Mouse (Mus musculus): ENCODE measurements around the gene Arhgap10.
"Not testable (repeated sequence)": the region's sequence is repeated elsewhere in the genome, so short reads cannot be mapped to it uniquely, and the experiment has no call there.

The Arhgap10 gene

DNA sequence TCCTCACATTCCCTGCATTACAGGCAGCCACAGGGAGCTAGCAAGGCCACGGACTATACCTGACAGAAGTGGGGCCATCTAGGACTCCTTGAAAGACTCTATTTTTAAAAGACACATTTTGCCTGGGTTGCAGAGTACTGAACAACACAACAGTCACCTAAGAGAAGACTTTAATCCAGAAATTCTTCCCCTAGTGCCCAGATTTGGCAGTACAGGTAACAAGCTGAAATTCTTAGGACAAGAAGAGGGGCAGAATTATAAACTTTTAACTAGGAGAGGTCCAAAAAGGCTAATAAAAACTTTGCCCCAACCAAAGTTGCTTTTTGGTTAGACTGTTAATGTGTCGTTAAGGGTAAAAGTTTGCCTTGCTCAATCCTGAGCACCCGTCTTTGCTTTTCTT, 174.4 kb downstream of the Arhgap10 start:
- no peak for DNase-seq (ENCODE audit: low spot score)

DNA sequence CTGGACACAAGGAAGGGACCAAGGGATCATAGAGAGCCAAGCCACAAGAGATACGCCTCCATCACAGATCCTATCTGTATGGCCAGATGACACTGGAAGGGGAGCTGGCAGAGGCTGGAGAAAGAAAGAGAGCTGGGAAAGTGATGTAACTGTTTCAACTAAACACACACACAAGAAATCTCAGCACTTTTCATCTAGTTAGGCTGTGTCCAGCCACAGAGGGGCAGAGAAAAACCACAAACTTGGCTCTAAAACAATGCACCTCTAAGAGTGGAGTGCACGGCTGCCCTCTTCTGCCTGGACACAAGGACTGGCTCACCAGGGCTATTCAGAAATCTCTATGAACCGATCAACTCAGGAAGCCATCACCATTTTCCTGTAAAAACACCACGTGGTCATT, 175.6 kb downstream of the Arhgap10 start:
- no peak for DNase-seq (ENCODE audit: low spot score)

DNA sequence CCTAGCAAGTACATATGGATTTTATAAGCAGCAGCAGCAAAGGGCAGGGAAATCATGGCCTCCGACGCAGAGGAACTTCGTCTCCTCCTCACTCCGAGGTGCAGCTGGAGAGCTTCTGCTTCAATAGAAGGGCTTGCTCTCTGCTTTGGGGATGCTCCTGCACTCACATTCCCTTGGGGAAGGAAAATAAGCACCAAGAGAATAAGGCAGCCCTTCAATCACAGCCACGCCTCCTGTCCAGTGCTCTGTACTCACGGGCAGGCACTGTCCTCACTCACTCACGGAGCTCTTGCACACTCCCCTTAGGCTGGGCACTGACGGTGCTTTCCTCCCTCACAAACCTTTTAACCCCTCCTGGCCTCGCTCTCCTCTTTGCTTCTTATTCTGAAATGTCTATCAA, 176.4 kb downstream of the Arhgap10 start:
- DNase-seq (ENCODE audit: low spot score), result no peak

DNA sequence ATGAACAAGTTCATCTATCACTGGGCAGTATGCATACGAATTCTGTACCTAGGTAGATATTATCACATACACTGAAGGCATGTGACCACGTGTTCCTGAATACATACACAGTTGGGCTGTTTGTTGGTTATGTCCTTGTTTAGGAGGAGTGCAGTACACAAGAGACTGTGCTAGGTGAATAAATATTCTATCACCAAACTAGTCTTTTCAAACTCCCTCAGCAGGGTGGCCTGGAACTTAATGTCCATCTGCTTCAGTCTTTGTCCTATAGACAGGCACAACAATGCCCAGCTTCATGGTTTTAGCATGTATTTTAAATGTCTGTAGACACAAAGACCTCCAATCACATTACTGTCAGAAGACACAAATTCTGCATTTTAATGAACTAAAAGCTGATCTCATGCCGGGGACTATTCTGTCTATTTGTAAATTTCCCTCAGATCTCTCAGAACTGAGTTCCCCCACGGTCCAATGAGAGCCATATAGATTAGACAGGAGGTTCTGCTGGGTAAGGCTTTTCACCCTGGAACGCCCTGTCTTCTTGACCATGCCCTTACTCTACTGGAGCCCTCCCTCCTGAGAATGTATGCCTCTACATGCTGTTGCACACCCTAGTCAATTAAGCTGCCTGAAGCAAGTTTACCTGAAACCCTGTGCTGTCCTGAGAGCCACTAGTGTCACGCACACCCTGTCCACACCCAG, 177.6 kb downstream of the Arhgap10 start:
- no peak for DNase-seq (ENCODE audit: low spot score)

DNA sequence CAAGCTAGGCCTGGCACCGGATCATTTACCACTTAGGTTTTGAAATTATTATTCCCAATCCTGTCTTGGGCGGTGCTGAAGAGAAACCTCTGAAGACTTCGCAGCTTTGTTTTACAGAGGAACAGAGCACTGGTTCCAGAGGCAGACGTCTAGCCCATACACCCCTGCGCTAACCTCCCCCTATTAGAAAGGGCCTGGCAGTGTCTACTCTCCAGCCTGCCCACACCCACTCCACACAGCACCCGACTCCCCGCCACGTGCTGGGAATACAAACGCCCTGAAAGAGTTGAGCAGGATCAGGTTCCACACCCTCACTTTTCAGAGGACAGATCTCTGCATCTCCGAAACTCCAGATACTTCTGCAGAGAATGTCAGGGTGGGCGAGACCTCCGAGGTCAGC, 180.5 kb downstream of the Arhgap10 start:
- no peak for DNase-seq (ENCODE audit: low spot score)

DNA sequence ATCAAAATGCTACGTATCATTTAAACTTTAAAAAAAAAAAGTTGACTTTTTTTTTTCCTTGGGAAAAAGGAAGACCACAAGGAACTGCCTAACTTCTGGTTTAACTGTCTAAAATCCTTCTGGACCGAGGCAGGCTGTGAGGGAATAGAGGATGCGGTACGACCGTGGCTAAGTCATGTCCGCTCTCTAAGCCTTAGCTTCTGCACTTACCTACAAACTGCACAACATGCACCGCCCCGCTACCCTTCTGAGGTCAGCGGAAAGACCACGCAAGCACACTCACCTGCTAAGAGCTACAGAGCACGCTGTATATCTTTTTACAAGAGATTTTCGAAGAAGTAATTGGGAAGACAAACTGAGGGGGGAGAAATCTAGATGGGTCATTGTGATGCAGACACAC, 186.6 kb downstream of the Arhgap10 start:
- no peak for DNase-seq (ENCODE audit: low spot score)

DNA sequence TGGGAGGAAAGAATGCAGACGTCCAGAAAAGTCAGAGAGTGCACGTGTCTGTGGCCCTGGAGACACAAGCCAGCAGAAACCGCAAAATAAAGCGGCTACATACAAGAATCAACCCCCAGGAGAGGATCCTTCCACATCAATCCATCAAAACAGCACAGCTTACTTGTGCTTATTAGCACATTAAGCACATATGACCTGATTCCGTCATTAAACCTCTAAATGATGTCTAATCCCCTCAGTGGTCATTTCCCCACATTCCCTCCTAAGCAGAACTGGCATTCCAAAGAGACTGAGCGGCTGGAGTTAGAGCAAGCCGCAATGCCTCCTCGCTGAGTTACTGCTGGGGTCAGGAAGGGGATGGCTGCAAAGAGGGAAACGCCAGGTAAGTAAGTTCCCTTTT, 187.4 kb downstream of the Arhgap10 start:
- DNase-seq (ENCODE audit: low spot score), result no peak

DNA sequence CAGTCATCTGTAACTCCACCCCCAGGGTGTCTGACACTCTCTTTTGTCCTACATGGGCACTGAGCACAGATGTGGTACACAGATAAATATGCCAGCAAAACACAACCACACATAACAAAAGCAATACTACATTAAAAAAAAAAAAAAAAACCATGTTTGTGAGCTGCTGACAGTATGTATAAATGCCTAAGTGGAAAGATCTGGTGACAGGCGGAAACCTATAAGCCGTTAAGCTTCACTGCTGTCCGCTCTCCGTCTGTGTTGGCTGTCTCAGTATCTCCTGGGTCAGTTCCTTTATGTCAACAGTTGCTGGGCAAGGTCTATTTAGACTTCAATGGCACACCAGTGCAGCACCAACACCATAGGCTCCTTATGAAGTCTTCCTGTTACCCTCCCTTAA, 188.0 kb downstream of the Arhgap10 start:
- DNase-seq (ENCODE audit: low spot score), result no peak

DNA sequence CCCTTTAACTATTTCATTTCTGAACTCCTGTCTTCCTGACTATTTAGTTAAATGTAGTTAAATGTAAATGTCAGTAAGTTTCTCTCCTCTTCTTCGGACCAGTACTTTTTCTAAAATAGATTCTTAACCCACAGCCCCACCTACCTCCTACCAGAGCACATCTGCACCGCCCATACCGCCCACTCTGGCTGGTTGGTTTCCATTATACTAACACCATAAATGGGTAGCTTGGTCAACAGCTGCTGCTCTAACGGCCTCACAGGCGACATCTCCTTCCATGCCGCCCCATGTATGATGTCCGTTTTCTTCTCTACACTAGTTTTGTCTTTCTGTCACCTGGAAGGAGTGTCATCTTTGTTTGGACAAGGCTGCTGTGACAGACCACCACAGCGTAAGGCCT, 189.3 kb downstream of the Arhgap10 start:
- DNase-seq (ENCODE audit: low spot score), result no peak

DNA sequence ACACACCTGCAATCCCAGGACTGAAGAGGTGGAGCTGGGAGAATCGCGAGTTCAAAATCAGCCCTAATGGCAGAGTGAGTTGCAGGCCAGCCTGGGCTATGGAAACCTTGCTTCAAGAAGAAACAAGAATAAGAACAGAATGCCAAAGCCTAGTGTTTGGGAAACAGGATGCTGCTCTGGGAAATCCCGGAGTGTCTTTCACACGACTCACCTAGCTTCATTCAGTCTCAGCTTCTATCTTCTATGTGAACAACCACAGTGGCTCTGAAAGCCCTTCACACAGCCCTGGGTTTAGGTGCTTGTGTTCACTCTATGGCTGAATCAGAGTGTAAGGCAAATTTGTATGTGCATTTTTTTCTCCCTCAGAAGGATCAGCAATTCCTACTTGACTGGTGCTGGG, 190.4 kb downstream of the Arhgap10 start:
- DNase-seq (ENCODE audit: low spot score), result no peak

DNA sequence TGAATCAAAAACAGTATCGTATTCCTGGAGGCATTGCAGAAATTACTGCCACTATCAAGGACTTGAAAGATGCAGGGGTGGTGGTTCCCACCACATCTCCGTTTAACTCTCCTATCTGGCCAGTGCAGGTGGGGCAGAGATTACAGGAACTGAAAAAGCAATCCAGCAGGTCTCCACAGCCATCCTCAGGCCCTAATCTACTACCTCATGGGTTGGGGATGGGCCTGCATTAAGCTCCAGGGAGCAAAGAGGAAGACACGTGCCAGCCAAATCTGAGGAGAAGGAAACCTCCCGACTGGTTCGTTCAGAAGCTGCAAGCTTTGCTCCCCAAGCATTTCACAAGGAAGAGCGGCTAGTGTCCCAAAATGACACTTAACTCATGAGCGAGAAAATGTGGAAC, 195.0 kb downstream of the Arhgap10 start:
- DNase-seq (ENCODE audit: low spot score), result not testable (repeated sequence)

DNA sequence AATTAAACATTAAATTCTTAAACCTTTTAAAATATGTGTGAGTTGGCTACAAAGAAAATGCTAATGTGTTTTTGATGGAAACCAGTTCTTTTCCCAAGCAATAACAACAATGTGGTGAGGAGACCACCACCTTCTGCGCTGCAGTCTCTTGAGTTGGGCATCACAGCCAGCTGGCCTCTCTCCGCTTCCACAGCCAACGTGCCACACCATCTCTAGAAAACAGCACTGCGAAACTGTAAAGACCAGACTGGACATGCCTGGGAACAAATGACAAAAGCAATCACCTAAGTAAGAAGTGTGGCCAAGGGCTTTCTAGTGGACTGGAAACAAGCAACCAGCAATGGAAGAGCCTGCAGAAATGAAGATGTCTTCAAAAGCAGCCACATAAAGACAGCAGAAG, 195.9 kb downstream of the Arhgap10 start:
- DNase-seq (ENCODE audit: low spot score), result no peak

DNA sequence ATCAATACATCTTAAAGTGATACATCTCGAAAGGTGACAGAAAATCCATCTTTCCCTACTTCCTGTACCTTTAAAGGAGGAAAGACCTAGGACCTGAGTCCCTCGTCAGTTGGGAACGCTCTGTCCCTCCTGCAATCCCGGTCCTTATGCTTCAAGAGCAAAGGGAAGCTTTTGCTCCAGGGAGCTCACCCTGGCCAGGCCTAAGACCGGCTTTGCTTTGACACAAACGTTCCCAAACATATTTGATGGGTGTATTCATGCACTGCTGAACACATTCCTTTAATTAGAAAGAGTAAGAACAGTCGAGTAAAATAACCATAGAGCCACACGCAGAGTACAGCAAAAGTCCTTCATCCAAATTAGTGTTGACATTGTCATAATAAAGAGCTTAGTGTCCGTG, 199.2 kb downstream of the Arhgap10 start:
- DNase-seq (ENCODE audit: low spot score), result no peak

DNA sequence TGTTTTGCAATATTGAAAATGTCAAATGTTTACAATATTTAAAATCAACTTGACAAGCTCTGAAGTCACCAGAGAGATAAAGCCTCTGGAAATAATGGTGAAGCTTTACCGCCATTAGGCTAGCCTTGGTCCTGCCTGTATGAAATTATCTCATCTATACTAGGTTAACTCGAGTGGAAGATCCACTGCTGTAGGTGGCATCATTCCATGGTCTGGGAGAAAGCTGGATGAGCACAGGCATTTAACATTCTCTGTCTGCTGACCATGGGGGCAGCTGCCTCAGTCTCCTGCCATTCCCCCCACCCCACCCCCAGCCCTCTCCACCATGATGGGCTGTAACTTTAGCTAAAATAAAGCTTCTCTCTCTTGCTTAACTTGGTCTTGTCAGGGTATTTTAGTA, 200.0 kb downstream of the Arhgap10 start:
- DNase-seq (ENCODE audit: low spot score), result no peak

DNA sequence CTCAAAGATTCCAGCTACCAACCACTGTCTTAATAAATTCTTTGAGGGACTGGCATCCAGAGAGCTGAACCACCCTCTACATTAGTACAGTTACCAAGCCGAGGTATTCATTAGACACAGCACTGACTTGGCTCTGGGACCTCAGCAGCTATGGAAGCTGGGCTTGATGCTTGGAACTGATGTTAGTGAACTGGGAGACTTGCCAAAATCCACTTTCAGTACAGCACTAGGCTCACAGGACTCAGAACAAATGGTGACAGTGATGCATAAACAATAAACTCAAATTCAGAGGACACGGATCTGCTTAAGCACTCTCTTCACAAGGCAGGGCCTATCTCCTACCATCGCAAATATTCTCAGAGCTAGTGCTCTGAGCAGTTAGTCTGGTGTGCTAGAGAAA, 204.8 kb downstream of the Arhgap10 start:
- DNase-seq (ENCODE audit: low spot score), result no peak

DNA sequence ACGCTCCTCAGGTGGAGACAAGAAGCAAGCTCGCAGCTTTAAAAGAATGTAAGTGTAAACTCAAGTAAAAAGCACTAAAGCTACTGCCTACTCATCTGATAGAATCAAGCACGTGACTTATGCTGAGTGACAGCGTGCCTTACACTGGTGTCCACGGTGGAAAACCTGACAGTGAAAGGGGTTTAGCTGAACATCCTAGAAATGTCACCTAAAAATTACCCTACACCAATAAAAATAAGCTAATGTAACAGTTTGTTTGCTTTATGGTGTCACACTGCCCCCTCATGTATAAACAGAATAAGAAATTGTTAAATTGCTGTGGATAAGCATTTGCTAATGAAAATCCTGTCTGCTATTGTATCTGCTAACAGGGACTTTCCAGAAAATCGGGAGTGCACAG, 206.0 kb downstream of the Arhgap10 start:
- no peak for DNase-seq (ENCODE audit: low spot score)

DNA sequence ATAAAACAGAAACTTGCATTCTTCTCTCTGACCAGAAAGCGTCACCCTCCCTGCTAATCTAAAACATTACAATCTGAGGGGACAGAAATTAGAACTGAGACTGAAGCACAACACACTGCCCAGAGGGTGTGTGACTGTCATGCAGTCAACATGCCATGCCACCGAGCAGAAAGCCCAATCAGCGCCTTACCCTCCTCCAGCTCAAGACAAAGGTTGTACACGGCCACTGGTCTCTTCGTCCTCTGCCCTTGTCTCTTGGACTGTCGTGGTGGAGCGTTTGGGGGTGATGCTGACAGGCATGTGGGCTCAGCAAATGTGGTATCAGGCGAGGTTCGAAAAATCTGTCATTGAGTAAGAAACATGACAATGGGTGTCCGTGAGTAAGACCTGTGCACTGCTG, 207.2 kb downstream of the Arhgap10 start:
- no peak for DNase-seq (ENCODE audit: low spot score)

DNA sequence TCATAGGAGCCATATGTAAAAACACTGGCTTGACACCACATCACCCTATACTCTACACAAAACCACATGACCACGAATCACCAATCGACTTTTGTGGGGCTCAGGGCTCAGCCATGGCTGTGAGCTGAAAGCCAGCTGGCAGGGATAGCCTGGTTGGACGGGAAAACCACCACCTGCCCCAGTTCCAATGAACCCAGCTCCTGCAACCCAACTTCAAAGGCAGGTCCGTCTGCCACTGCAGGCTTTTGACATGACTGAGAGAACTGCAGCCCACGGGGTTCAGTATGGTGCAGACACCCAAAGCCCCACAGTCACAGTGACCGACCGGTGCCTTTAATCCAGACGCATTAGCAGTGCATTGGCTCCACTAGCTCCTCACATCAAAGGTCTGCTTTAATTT, 207.7 kb downstream of the Arhgap10 start:
- DNase-seq (ENCODE audit: low spot score), result no peak

DNA sequence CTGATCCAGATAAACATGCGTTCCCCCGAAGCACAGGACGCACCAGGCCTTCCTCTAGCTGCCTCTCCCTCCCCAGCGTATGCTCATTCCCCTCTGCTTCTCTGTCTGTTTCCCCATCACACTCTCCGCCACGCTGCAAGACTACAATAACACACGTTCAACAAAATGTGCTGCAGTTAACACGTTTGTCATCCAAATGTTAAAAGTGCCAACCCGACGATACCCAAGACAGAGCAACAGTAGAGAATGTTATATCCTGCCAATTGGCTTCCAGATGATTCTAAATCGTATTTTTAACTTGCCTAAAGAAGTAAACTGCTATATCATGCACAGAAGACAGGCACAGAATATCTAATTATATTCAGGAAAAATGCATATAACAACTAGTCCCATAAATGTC, 223.2 kb downstream of the Arhgap10 start:
- DNase-seq (ENCODE audit: low spot score), result no peak

DNA sequence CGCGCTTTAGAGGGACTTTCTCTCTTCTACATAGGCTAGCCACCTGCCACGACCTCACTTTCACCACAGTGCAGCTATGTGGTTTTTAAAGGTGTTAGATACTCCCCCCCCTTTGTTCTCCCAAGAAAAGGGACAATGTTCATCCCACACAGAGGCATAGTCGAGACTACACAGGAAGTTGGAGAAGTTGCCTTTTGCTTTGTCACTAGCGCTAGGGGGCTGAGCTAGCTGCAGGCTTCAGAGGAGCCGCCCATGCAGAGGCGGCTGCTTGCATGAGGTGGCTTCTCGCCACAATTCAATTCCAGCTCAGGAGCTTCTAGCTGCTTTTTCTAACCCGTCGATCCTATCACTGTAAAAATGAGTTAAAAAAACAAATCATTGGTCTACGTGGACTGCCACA, 225.1 kb downstream of the Arhgap10 start:
- DNase-seq (ENCODE audit: low spot score), result no peak

DNA sequence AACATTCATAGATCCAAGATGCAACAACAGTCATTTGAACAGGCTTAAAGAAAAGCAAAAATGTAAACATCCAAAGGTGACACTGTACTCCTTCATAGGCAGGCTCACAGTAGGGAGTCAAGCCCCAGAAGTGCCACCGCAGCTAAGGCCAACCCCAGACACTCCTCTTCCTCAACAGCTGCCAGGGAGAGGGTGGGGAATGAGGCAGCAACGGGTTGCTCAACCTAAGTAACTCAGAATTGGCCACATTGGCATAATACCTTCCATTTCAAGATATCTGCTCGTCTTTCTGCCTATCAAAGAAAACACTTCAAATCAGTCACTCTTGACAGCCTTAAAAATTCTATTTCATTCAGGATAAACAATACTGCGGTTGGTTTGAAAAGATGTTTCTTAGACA, 225.6 kb downstream of the Arhgap10 start:
- no peak for DNase-seq (ENCODE audit: low spot score)

DNA sequence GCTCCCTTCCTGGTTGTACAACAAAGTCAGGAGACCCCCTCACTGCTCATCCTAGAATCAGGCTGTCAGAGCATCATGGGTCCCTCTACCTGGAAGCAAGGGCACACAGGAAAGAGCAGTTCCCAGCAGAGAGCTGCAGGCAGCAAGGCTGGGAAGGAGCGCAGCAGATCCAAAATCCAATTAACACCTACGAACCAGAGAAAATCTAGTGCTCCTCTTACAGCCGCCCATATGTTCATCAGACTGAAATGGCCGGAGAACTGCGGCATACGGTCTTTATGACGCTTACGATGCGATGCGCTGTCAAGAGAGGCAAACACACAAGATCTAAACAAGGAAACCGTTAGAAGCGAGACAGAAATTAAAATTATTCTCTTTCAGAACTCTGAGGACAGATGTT, 229.3 kb downstream of the Arhgap10 start:
- DNase-seq (ENCODE audit: low spot score), result no peak

DNA sequence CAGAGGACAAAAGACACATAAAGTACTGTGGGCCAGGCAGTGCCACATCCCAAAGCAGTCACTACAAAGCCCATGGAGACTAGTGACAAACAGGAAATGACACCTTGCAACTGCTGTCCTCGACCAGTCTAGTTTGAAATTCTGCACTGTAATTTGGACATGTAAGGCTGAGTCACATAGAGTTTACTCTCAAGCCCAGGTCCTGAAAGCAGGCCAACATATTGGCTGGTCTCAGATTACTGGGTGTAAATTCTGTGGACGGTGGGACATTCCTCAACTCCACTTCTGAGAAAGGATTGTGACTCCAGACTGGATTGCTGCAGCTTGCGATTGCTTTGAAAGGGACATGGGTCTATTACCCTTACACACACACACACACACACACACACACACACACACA, 229.7 kb downstream of the Arhgap10 start:
- no peak for DNase-seq (ENCODE audit: low spot score)

DNA sequence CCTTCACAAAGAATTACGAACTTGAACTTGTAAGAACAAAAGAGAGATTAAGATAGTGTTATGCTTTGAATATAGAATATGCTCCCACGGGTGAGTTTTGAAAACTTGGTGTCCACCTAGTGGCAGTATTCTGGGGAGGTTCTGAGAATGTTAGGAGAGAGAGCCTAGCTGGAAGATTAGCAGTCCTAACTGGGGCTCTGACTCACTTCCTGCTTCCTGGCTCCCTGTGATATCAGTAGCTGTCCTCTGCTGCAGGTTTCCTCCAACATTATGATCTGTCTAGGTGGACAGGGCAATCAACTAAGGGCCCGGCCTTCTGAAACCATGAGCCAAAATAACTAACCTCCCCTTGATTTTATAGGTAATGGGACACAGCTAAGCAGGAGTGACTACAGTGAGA, 233.3 kb downstream of the Arhgap10 start:
- DNase-seq (ENCODE audit: low spot score), result no peak
